Mouse (Mus musculus) heart, postnatal 14 days (tissue): ENCODE results near the gene Rab34. TPM values are rescaled to one million over a fixed set of nuclear protein-coding genes. Genes with fewer than 3 reads are reported as not detected.

Source experiments
- DNase-seq, 2 experiments: peaks; one replicate each; pipeline ENCODE4 v3.0.0; 2021 to 2022
- intact Hi-C: fragments of 180-260 bp; cut with DNase I; formaldehyde crosslinking; loops from one replicate; pipeline ENCODE4 v1.15.1; 2025
- total RNA-seq, 2 experiments: library from RNA; stranded (reverse); gene quantifications; 2 replicates each; pipeline ENCODE4 v1.2.3; 2021

The Rab34 gene
- total RNA-seq, 2 experiments from 2014 or later, result 14.2 to 17.8 TPM

DNA sequence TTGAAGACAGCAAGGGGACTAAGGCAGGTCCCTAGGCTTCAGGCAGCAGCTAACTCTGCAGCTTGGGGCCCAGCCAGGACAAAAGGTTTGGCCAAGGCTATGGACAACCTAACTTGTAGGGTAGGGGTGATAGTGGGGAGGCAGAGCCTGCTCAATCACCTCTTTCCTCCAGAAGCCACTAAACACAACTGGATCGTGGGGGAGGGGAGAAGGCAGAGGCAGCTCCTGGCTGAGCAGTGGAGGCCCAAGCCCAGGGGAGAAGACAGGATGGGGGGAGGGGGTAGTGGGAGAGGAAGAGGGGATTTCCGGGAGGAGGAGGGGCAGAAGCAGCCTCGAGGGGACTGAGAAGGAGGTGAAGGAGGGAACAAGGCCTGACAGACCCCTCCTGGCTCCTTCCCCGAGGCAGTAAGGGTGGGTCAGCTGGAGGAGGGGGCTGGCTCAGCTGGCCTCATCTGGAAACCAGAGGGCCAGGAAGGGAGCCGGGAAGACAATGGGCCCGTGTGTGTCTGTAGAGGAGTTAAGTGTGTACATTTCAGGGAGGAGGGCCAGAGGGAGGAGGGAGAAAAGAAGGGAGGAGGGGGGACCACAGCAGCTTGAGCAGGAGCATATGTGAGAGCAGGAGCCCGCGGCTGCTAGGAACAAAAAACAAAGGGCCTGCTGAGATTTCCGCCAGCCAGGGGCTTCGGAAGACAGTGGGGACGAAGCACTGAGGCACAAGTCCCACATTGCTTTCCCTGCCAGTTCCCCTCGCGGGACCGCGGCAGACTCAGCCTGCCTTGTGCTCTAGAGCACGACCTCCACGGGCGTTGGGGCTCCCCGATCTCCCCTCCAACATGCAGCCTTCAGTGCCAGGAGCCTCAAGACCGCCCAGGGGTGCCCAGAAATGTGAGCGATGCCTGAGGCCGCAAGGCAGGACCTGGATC, 24.3 kb upstream of the Rab34 start:
- peak; percentile 68 to 79 for DNase-seq
- intact Hi-C loops, result no loop called here

DNA sequence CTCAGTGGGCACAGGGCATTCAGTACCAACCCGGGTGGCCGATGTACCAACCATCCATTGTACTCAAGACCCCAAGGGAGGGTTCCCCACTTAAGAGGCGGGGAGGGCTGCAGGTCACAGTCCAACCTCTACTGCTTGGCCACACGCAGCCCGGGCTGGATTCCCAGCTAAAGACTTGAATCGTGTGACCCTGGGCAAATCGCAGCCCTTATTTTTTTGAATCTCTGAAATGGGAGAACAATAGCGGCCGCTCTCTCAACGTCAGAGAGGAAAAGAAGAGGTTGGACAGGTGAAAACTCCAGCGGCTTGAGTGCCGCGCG, 23.7 kb upstream of the Rab34 start:
- intact Hi-C loops, result no loop called here
- DNase-seq, result no peak

DNA sequence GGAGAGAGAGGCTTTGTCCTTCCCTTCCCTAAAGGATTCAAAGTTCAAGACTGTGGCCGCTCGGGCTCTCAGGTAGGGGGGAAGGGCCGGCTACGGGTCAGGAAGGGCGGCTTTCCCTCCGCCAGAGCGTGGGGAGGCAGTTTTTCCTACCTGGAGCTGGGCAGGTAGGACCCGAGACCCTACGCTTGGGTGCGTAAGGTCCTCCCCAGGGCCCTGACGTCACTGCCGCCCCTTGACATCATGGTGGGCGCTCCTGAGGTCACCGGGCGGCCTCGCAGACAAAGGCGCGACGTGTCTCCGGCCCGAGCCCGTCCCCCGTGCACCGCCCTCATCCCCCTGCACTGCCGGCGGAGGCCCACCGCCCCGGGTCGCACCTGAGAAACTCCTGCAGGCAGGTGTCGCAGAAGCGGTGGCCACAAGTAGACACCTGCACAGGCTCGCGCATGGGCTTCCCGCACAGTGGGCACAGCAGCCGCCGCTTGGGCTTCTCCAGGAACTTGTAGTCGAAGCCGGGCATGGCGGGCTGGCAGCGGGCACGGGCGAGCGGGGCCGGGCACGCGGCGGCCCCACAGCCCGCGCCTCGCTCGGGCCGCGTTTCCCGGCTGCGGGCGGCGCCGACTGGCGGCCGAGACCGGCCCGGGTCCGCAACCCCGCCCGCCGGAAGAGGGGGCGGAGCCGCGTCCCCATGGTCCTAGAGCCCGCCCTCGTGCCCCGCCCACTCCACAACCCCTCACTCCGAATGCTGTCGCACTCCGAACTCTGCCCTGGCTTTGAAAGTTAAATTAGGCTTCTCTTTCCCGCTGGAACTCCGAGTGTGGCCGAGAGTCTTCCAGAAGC, 23.1 kb upstream of the Rab34 start, which contains the start of gene Traf4:
Gene Traf4, minus strand, starts transcription at position 666 of the 837 bp plus-strand sequence.
- intact Hi-C loops, result no loop called here

DNA sequence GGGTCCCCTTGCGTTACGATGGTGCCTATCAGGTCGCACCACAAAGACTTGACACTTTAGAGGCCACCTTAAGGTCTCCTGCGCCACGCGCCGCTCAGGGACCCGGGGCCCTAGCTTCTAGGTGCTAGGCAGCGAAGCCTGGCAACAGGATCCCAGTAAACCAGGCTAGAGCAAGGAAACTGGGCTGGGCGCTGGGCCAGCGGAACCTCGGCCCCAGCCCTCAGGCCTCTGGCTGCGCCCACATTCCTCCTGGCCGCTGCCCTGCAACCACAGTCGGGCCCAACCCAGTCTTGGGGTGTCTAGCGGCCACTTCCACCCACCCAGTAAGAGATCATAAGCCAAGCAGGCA, 22.5 kb upstream of the Rab34 start:
- DNase-seq, result peak; percentile 57 to 69
- intact Hi-C loops, result no loop called here

More for the DNA sequence above, 23.1 kb upstream of the Rab34 start, which contains the start of gene Traf4:
- DNase-seq, result peak; percentile 90 to 91

DNA sequence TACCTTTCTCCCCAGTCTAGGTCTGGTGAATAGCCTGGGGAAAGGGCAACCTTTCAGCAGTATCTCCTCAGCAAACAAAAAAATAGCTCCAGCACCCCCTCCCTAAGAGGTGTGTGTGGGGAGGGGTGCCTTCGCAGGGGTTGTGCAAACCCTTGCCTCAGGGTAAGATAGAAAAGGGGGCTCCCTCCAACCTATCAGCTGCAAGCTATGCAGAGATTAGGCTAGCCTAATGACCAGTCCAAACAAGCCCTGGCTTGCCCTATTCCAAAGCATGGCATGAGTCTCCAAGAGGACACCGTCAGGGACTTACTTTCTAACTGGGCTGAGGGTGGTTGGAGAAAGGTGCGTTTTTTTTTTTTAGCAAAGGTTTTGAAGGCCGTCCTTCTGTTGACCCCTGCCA, 22.1 kb upstream of the Rab34 start:
- DNase-seq, result no peak
- intact Hi-C loops, result no loop called here

GRCm38 (mm10) chr11:78166640-78167039, 21.6 kb upstream of the Rab34 start:
- DNase-seq, result no peak
- intact Hi-C loops, result no loop called here

GRCm38 (mm10) chr11:78167257-78167959, 20.8 kb upstream of the Rab34 start:
- intact Hi-C loops, result no loop called here
- DNase-seq, result no peak

GRCm38 (mm10) chr11:78168541-78169468, 19.4 kb upstream of the Rab34 start:
- intact Hi-C loops, result no loop called here
- DNase-seq, result no peak

DNA sequence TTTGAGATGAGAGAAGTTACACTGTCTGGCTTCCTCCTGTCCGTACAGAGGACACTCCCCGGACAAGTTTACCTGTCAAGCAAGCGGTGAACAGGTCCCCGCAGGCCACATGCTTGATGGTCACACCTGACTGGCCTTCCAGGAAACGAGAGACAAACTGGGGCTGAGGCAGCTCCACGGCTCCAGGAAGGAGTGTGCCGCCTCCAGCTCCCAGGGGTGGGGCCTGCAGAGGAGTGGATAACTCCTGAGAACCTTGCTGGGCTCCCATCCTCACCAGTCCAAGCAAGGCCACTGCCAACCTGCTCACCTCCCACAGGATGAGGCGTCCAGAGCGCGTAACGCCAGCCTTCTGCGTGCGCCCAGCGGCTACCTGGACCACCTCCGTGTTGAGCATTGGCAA, 17.9 kb upstream of the Rab34 start:
- intact Hi-C loops, result no loop called here

GRCm38 (mm10) chr11:78171328-78171727, 16.9 kb upstream of the Rab34 start:
- DNase-seq, result no peak
- intact Hi-C loops, result no loop called here

More for the DNA sequence above, 17.9 kb upstream of the Rab34 start:
- no peak for DNase-seq

DNA sequence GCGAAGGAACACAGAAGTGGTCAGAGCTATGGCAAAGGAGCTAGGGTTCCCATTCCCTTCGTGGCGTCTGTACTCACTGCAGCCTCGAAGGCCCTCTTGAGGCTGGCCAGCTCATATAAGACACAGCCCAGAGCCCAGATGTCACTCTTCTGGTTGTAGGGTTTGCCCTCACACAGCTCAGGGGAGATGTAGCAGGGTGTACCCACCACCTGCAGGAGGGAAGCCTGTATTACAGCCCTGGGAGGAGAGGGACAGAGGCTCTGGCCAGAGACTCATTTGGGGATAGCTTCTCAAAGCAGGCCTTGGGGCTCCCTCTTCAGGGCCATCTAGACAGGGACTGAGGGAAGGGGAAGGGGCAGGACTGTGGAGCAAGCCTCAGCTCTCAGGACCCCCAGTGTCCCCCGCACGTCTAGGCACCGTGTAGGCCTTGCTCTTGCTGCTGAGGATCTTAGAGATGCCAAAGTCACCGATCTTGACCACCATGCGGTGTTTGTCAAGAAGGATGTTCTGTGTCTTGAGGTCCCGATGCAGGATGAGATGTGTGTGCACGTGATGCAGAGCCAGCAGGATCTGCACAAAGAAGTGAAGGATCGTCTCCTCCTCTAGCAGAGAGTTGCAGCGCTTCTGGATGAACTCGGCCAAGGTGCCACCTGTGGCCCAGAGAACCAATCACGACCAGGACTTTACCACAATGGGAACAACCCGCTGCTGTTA, 16.0 kb upstream of the Rab34 start:
- no peak for DNase-seq
- intact Hi-C loops, result no loop called here

DNA sequence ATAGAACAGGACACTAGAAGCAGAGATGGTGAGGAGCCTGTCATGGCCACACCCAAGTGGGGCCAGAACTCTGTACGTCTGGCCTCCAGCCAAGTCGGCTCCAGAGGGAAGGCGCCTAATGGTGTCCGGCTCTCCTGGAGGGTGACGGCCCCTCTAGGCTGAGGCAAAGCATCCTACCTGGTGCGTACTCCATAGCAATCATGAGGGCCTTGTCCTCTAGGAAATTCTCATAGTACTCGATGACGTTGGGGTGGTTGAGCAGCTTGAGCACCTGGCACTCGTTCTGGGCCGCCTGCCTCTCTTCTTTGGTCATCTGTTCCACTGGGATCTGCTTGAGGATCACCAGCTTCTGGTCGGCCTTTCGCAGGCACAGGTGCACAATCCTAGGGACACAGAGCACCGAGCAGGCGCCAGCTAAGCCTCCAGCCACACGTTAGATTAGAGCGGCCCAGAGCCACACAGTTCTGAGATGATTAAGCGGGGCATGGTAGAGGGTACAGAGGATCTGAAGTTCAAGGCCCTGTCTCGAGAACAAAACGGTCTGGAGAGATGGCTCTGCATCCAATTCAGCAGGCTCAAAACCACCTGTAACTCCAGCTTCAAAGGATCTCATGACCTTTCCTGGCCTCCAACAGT, 15.4 kb upstream of the Rab34 start:
- DNase-seq, result no peak
- intact Hi-C loops, result no loop called here

DNA sequence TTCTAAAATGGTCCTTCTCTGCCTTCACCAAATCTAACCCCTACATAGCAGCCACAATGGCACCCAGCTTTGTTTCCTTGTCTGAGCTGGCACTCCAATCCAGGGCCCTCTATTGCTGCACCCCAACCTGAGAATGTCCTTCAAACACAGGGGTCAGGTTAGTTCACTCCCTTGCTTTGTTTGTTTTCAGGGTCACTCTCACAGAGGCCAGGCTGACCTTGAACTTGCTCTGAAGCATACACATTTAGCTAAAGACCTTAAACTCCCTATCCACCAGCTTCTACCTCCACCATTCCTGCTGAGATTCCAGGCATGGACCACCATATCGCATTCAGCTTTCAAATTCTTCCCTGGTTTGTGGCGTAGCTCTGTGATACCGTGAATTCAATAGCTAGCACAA, 13.7 kb upstream of the Rab34 start:
- DNase-seq, result no peak
- intact Hi-C loops, result no loop called here

- DNase-seq, result no peak
- intact Hi-C loops, result loop anchor here (2.0 to 5.0 kb wide), 2 partner anchors 157 to 349 kb away; no protein-coding TSS in a partner anchor
These were observed 12.3 kb upstream of the Rab34 start for GRCm38 (mm10) chr11:78175771-78176401.

GRCm38 (mm10) chr11:78176402-78176862, 11.8 kb upstream of the Rab34 start, which contains the start of the genes Nek8 and Tlcd1:
TSS of gene Nek8 (minus strand) at chr11:78176675.
TSS of gene Tlcd1 (plus strand) at chr11:78176711.
- peak; percentile 90 to 92 for DNase-seq
- intact Hi-C loops, result loop anchor here (2.0 to 5.0 kb wide), 2 partner anchors 158 to 349 kb away; no protein-coding TSS in a partner anchor

DNA sequence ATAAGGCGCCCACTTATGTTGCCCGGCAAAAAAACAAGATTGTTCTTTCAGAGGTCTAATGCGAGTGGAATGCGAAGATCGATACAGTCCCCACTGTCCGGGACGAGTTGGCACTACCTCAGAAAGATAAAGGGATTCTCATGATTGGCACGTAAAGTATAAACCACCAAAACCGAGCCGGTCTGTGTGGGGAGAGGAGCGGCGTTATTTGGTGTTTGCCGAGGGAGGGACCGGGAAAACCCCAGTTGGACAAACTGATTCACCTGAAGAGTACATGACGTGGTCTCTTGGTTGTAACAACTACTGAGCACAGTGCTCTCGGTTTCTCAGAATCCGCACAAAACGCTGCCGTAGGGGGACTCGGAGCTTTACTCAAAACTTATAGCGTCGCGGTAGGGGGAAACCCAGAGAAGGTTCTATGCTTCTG, 11.3 kb upstream of the Rab34 start:
- no peak for DNase-seq
- intact Hi-C loops, result loop anchor here (1.0 to 5.0 kb wide), 4 partner anchors 18 to 350 kb away; no protein-coding TSS in a partner anchor

DNA sequence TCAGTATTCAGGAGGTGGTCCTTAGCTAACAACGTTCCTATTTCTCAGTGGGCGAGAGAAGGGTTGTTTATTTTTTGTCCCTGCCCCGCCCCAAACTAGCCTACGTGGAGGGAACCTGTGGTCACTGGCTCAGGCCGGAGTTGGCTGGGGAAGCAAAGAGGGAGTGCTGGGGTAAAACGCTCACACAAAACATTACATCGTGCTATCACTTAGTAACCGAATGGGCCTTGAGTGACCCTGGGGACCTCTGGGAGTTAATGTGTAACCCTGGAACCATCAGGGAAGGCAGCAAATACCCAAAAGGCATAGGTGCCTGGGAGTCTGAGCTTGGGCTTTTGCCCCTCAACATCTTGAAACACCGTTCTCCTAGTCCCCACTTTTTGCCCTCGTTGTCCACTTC, 10.8 kb upstream of the Rab34 start:
- intact Hi-C loops, result loop anchor here (1.0 to 5.0 kb wide), 4 partner anchors 18 to 350 kb away; no protein-coding TSS in a partner anchor
- DNase-seq, result peak in 1 of 2 experiments; percentile 37
